Mouse (Mus musculus) hindbrain, embryonic 10.5 days (tissue): Measurements from ENCODE around the gene Gm20736. TPM values are rescaled to one million over a fixed set of nuclear protein-coding genes. Genes with fewer than 3 reads are reported as not detected.
"Not testable (repeated sequence)": the region's sequence is repeated elsewhere in the genome, so short reads cannot be mapped to it uniquely, and the experiment has no call there.

Experiments
- DNase-seq: peaks from one replicate; pipeline ENCODE4 v3.0.0-alpha.2; 2017; ENCODE audit warnings: low spot score
- H3K27ac ChIP-seq: fragments of 300-500 bp; sonication (generic); 2 replicates; pipeline ENCODE4 v1.5.1; 2016; ENCODE audit warnings: mild to moderate bottlenecking, moderate library complexity
- H3K27me3 ChIP-seq: fragments of 300-500 bp; sonication (generic); 2 replicates; pipeline ENCODE4 v1.6.1; 2016; ENCODE audit warnings: mild to moderate bottlenecking; ENCODE audit not compliant: poor library complexity, insufficient read depth, severe bottlenecking
- H3K36me3 ChIP-seq: fragments of 300-500 bp; sonication (generic); 2 replicates; pipeline ENCODE4 v1.6.1; 2016; ENCODE audit warnings: mild to moderate bottlenecking, moderate library complexity
- H3K4me1 ChIP-seq: fragments of 300-500 bp; sonication (generic); replicated peaks from 2 replicates; pipeline ENCODE4 v1.6.1; 2016; ENCODE audit warnings: mild to moderate bottlenecking
- H3K4me3 ChIP-seq: fragments of 300-500 bp; sonication (generic); 2 replicates; pipeline ENCODE4 v1.5.1; 2016; ENCODE audit warnings: mild to moderate bottlenecking, moderate library complexity
- H3K9me3 ChIP-seq: fragments of 300-500 bp; sonication (generic); 2 replicates; pipeline ENCODE4 v1.6.1; 2016; ENCODE audit warnings: mild to moderate bottlenecking, moderate library complexity
- WGBS: fragments of 180-500 bp; shearing (Covaris S2); methylation state at CpG from one replicate; pipeline ENCODE4 v1.1.7; 2016; 5-methylcytosine and 5-hydroxymethylcytosine counted together
- polyA plus RNA-seq: library from polyadenylated mRNA; unstranded; fragments of >200 nt; fragmentation: Nextera tagmentation; extraction: Ambion mirVana; gene quantifications from 2 replicates; pipeline ENCODE4 v1.2.1, GENCODE M21; 2016

The Gm20736 gene
- polyA plus RNA-seq, result not detected in 2 replicates

DNA sequence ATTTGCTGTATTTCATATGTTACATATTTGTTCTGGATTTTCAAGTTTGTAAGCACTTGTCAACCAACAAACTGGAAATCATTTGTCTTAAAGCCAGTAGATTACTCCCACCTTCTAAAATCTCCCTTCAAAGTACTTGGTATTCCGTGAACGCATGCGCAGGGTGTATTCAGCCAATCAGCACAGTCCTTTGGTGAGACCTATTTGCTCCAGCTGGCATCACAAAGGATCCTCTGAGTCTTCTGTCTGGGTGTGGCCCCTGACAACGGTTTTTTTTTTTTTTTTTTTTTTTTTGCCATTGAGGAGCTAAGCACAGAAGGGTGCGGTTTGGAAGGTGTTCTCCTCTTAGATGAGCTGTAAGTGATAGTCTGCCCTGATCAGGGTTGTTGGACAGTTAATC is at the start of gene Gm20736:
TSS of gene Gm20736 (plus strand) at position 301 of the 400 bp plus-strand sequence.
- H3K4me3 ChIP-seq, DNase-seq, H3K27me3 ChIP-seq, H3K27ac ChIP-seq, H3K9me3 ChIP-seq, H3K4me1 ChIP-seq, H3K36me3 ChIP-seq: not testable (repeated sequence)
- WGBS, result no CpG with 5 or more reads among the region's 5 CpGs

Other genes with a start within 250 kb of the Gm20736 start
- gene Gm20924, start 170.2 kb upstream of the Gm20736 start, polyA plus RNA-seq, result not detected in 2 replicates